Mouse (Mus musculus): ENCODE measurements around the gene Defb23.

- no peak for TF ChIP-seq CTCF (IDR thresholded peaks at IDR 0.05; ENCODE audit: low read depth, low read length)
- no peak for TF ChIP-seq POLR2A (IDR thresholded peaks at IDR 0.05; ENCODE audit: insufficient read depth, low read length)
Measured at GRCm38 (mm10) chr2:152490038-152490437, 25.6 kb upstream of the Defb23 start, which contains the start of gene Defb22.

Data from ES-Bruce4 (cell line).